Mouse (Mus musculus) kidney, embryonic 16.5 days (tissue): ENCODE data around the gene Gm26992. TPM values are rescaled to one million over a fixed set of nuclear protein-coding genes. Genes with fewer than 3 reads are reported as not detected.

Experiments
- polyA plus RNA-seq: library from polyadenylated mRNA; unstranded; fragments of >200 nt; fragmentation: Nextera tagmentation; extraction: Ambion mirVana; gene quantifications from 2 replicates; pipeline ENCODE4 v1.2.1, GENCODE M21; 2015

The Gm26992 gene
- polyA plus RNA-seq, 1 experiment from 2014 or later = not detected

Other genes with a start within 250 kb of the Gm26992 start
- gene Nap1l2, start 235.4 kb upstream of the Gm26992 start, polyA plus RNA-seq = 0.67 and 0.99 TPM in 2 replicates
- not detected in 2 replicates for gene Cdx4, start 100.6 kb upstream of the Gm26992 start, polyA plus RNA-seq
- gene Chic1, start 65.5 kb upstream of the Gm26992 start, polyA plus RNA-seq = 3.0 and 4.3 TPM in 2 replicates
- gene Tsx, start 7.5 kb upstream of the Gm26992 start, polyA plus RNA-seq = 0.20 and 0.67 TPM in 2 replicates
- gene Zcchc13, start 208.6 kb downstream of the Gm26992 start, polyA plus RNA-seq = not detected in 2 replicates